Mouse (Mus musculus): ENCODE data around the gene Fign. TPM values are rescaled to one million over a fixed set of nuclear protein-coding genes. Genes with fewer than 3 reads are reported as not detected.

Gene Fign
- polyA plus RNA-seq, 1 experiment from 2014 or later = 0.73 TPM

- no peaks in the 10 kb centered on the region for H3K4me1 ChIP-seq (replicated peaks; ENCODE audit: control insufficient read depth, insufficient read depth, low read length)
- no peak overlapping the region for H3K4me3 ChIP-seq (ENCODE audit: low read depth, low read length)
- no peak for TF ChIP-seq CTCF (IDR thresholded peaks at IDR 0.05; ENCODE audit: low read depth)
- no peaks in the 10 kb centered on the region for H3K27me3 ChIP-seq (replicated peaks; ENCODE audit: control insufficient read depth, insufficient read depth, low read length)
- 63% methylated on average over 4 of the region's 4 CpGs for WGBS
- H3K9ac ChIP-seq (ENCODE audit: low read depth, low read length) = no peak overlapping the region
- no peaks in the 10 kb centered on the region for H3K9me3 ChIP-seq (ENCODE audit: control insufficient read depth)
- no peak overlapping the region for H3K27ac ChIP-seq (ENCODE audit: low read depth, low read length)
- no peak for ATAC-seq
- no peaks in the 10 kb centered on the region for H3K36me3 ChIP-seq (ENCODE audit: control insufficient read depth, insufficient read depth)
- no peak overlapping the region for H3K4me2 ChIP-seq (replicated peaks; ENCODE audit: low read depth)
Observed at GRCm38 (mm10) chr2:64072158-64072557, 25.7 kb downstream of the Fign start.

- WGBS = 78% methylated on average over 10 of the region's 10 CpGs
- ATAC-seq = no peak
- H3K9ac ChIP-seq (ENCODE audit: low read depth, low read length) = no peak overlapping the region
Observed at GRCm38 (mm10) chr2:64069950-64070695, 27.7 kb downstream of the Fign start.

GRCm38 (mm10) chr2:64065511-64065910, 32.3 kb downstream of the Fign start:
- Histone ChIP-seq H3K27ac (ENCODE audit: low read depth, low read length) (no peak overlapping the region), H3K4me1 (replicated peaks; ENCODE audit: control insufficient read depth, insufficient read depth, low read length) (no peaks in the 10 kb centered on the region), H3K9ac (ENCODE audit: low read depth, low read length) (no peak overlapping the region), H3K4me2 (replicated peaks; ENCODE audit: low read depth) (no peak overlapping the region), H3K27me3 (replicated peaks; ENCODE audit: control insufficient read depth, insufficient read depth, low read length) (no peaks in the 10 kb centered on the region), H3K9me3 (ENCODE audit: control insufficient read depth) (no peaks in the 10 kb centered on the region), H3K36me3 (ENCODE audit: control insufficient read depth, insufficient read depth) (no peaks in the 10 kb centered on the region), H3K4me3 (ENCODE audit: low read depth, low read length) (no peak overlapping the region)
- no peak for ATAC-seq
- no peak for TF ChIP-seq CTCF (IDR thresholded peaks at IDR 0.05; ENCODE audit: low read depth)
- 83% methylated on average over 4 of the region's 4 CpGs for WGBS

More at GRCm38 (mm10) chr2:64069950-64070695, 27.7 kb downstream of the Fign start:
- Histone ChIP-seq H3K4me2 (replicated peaks; ENCODE audit: low read depth) (no peak overlapping the region), H3K36me3 (ENCODE audit: control insufficient read depth, insufficient read depth) (no peaks in the 10 kb centered on the region), H3K9me3 (ENCODE audit: control insufficient read depth) (no peaks in the 10 kb centered on the region), H3K27ac (ENCODE audit: low read depth, low read length) (no peak overlapping the region), H3K4me1 (replicated peaks; ENCODE audit: control insufficient read depth, insufficient read depth, low read length) (no peaks in the 10 kb centered on the region), H3K27me3 (replicated peaks; ENCODE audit: control insufficient read depth, insufficient read depth, low read length) (no peaks in the 10 kb centered on the region), H3K4me3 (ENCODE audit: low read depth, low read length) (no peak overlapping the region)
- TF ChIP-seq CTCF (IDR thresholded peaks at IDR 0.05; ENCODE audit: low read depth) = no peak

GRCm38 (mm10) chr2:64059477-64059876, 38.4 kb downstream of the Fign start:
- Histone ChIP-seq H3K9ac (ENCODE audit: low read depth, low read length) (no peak overlapping the region), H3K27me3 (replicated peaks; ENCODE audit: control insufficient read depth, insufficient read depth, low read length) (no peaks in the 10 kb centered on the region), H3K4me2 (replicated peaks; ENCODE audit: low read depth) (no peak overlapping the region), H3K36me3 (ENCODE audit: control insufficient read depth, insufficient read depth) (no peaks in the 10 kb centered on the region), H3K9me3 (ENCODE audit: control insufficient read depth) (no peaks in the 10 kb centered on the region), H3K27ac (ENCODE audit: low read depth, low read length) (no peak overlapping the region), H3K4me1 (replicated peaks; ENCODE audit: control insufficient read depth, insufficient read depth, low read length) (no peaks in the 10 kb centered on the region), H3K4me3 (ENCODE audit: low read depth, low read length) (no peak overlapping the region)
- no peak for TF ChIP-seq CTCF (IDR thresholded peaks at IDR 0.05; ENCODE audit: low read depth)
- no peak for ATAC-seq
- WGBS = 70% methylated on average over 5 of the region's 5 CpGs

- Histone ChIP-seq H3K36me3 (ENCODE audit: control insufficient read depth, insufficient read depth) (no peaks in the 10 kb centered on the region), H3K4me2 (replicated peaks; ENCODE audit: low read depth) (no peak overlapping the region), H3K9ac (ENCODE audit: low read depth, low read length) (no peak overlapping the region), H3K27ac (ENCODE audit: low read depth, low read length) (no peak overlapping the region), H3K4me1 (replicated peaks; ENCODE audit: control insufficient read depth, insufficient read depth, low read length) (no peaks in the 10 kb centered on the region), H3K27me3 (replicated peaks; ENCODE audit: control insufficient read depth, insufficient read depth, low read length) (no peaks in the 10 kb centered on the region), H3K4me3 (ENCODE audit: low read depth, low read length) (no peak overlapping the region), H3K9me3 (ENCODE audit: control insufficient read depth) (no peaks in the 10 kb centered on the region)
- no peak for ATAC-seq
- 72% methylated on average over 2 of the region's 2 CpGs for WGBS
- TF ChIP-seq CTCF (IDR thresholded peaks at IDR 0.05; ENCODE audit: low read depth) = no peak
Observed at GRCm38 (mm10) chr2:64048142-64048541, 49.7 kb downstream of the Fign start.

- no peak for ATAC-seq
- no peaks in the 10 kb centered on the region for H3K4me1 ChIP-seq (replicated peaks; ENCODE audit: control insufficient read depth, insufficient read depth, low read length)
Observed at GRCm38 (mm10) chr2:64043099-64043498, 54.7 kb downstream of the Fign start.

More at GRCm38 (mm10) chr2:64043099-64043498, 54.7 kb downstream of the Fign start:
- Histone ChIP-seq H3K27ac (ENCODE audit: low read depth, low read length) (no peak overlapping the region), H3K36me3 (ENCODE audit: control insufficient read depth, insufficient read depth) (no peaks in the 10 kb centered on the region), H3K4me3 (ENCODE audit: low read depth, low read length) (no peak overlapping the region), H3K9me3 (ENCODE audit: control insufficient read depth) (no peaks in the 10 kb centered on the region), H3K27me3 (replicated peaks; ENCODE audit: control insufficient read depth, insufficient read depth, low read length) (no peaks in the 10 kb centered on the region), H3K4me2 (replicated peaks; ENCODE audit: low read depth) (no peak overlapping the region), H3K9ac (ENCODE audit: low read depth, low read length) (no peak overlapping the region)
- TF ChIP-seq CTCF (IDR thresholded peaks at IDR 0.05; ENCODE audit: low read depth) = no peak
- 78% methylated on average over 3 of the region's 3 CpGs for WGBS
